17 mouse cellular contexts compared by ENCODE assay signal in the genomic region with DNA sequence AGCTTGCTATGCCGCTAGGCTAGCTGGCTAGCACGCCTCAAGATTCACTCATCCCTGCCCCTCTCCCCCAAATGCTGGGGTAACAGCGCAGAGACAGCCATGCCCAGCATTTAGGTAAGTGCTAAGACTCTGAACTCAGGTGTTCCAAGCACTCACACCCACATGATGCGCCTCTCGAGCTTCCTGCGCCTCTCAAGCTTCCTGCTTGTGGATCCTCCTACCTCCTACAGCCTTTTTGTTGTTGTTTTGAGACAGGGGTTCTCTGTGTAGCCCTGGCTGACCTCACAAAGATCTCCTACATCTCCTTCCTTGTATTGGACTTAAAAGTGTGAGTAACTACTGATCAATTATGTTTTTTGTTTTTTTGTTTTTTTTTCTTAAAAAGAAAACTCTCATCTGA. TPM values are rescaled to one million over a fixed set of nuclear protein-coding genes. Genes with fewer than 3 reads are reported as not detected.
DNase-seq lines count a peak whose midpoint lies in the region; ATAC-seq and TF ChIP-seq lines count a peak whose summit lies in the region.
"Had no signal": no experiment of that assay in that cellular context is flagged by ENCODE, and none has a peak within 500 bp of the region (broad histone marks: within the 10 kb centered on the region; RNA-seq: fewer than 3 reads in every experiment).

No protein-coding gene starts in this region.

- no peak for ATAC-seq in heart, embryonic 12.5 days (ENCODE audit: insufficient number of reproducible peaks, low FRiP score)
- ATAC-seq in lung, embryonic 15.5 days (ENCODE audit: borderline replicate concordance, extremely low read depth, low FRiP score, low TSS enrichment): no peak
- ATAC-seq in CD4-positive, CD25-positive, alpha-beta regulatory T cell, adult 4 months: peak; percentile 68
- no peak for ATAC-seq in stomach, embryonic 15.5 days (ENCODE audit: insufficient read depth, low FRiP score, low read depth)

- no peak overlapping the region; the same call in 1 of the 2 replicates for H3K9ac ChIP-seq in heart, embryonic 12.5 days
- no peak overlapping the region for H3K9ac ChIP-seq in lung, embryonic 15.5 days
- no peak overlapping the region for H3K9ac ChIP-seq in stomach, embryonic 15.5 days
- H3K9ac ChIP-seq: hindbrain, embryonic 14.5 days had no signal

- no peak for TF ChIP-seq CTCF in lung, adult 2 months (IDR thresholded peaks at IDR 0.05; ENCODE audit: insufficient read depth, low read length)
- no peak for TF ChIP-seq CTCF in kidney, adult 2 months (conservative IDR thresholded peaks at IDR 0.05; ENCODE audit: insufficient read depth, insufficient read length, low read depth, low read length)

- no peak overlapping the region for H3K4me2 ChIP-seq in heart, embryonic 12.5 days
- H3K4me2 ChIP-seq in lung, embryonic 15.5 days: no peak overlapping the region
- H3K4me2 ChIP-seq in stomach, embryonic 15.5 days: no peak overlapping the region
- H3K4me2 ChIP-seq: hindbrain, embryonic 14.5 days had no signal

- H3K9me3 ChIP-seq in heart, embryonic 12.5 days (replicated peaks): no peaks in the 10 kb centered on the region
- H3K9me3 ChIP-seq in lung, embryonic 15.5 days: no peaks in the 10 kb centered on the region
- no peaks in the 10 kb centered on the region for H3K9me3 ChIP-seq in stomach, embryonic 15.5 days

- H3K27me3 ChIP-seq in heart, embryonic 12.5 days (replicated peaks): no peaks in the 10 kb centered on the region
- H3K27me3 ChIP-seq in lung, embryonic 15.5 days: no peaks in the 10 kb centered on the region
- H3K27me3 ChIP-seq in stomach, embryonic 15.5 days (replicated peaks): no peaks in the 10 kb centered on the region
- no peaks in the 10 kb centered on the region for H3K27me3 ChIP-seq in kidney, adult 2 months (replicated peaks; ENCODE audit: control insufficient read depth, insufficient read depth, low read length)

- no peak for TF ChIP-seq POLR2A in lung, adult 2 months (IDR thresholded peaks at IDR 0.05; ENCODE audit: borderline replicate concordance, extremely low read depth, low read depth, low read length)
- TF ChIP-seq POLR2A in kidney, adult 2 months (IDR thresholded peaks at IDR 0.05; ENCODE audit: low read depth, low read length): no peak

- no peak overlapping the region for H3K4me3 ChIP-seq in heart, embryonic 12.5 days
- H3K4me3 ChIP-seq in lung, embryonic 15.5 days: no peak overlapping the region
- H3K4me3 ChIP-seq in lung, adult 2 months (replicated peaks; ENCODE audit: extremely low read depth, low read depth, low read length): no peak overlapping the region
- H3K4me3 ChIP-seq in stomach, embryonic 15.5 days (replicated peaks): no peak overlapping the region
- H3K4me3 ChIP-seq in kidney, adult 2 months (ENCODE audit: insufficient read depth, low read depth, low read length): no peak overlapping the region

- DNase-seq in heart, adult 11 months: no peak
- DNase-seq in lung, adult 2 months: no peak
- DNase-seq in ovary, postnatal 36 days (ENCODE audit: low spot score): no peak
- no peak for DNase-seq in kidney, adult 2 months
- DNase-seq: adrenal gland, postnatal 36 days; cerebellum, adult 8-10 months; gastrocnemius, postnatal 10 days; heart, postnatal 10 days; kidney, adult 11 months; kidney, postnatal 14 days; layer of hippocampus, adult 9-11 months; lung, postnatal 36 days had no signal

- WGBS in heart, embryonic 12.5 days: 88% methylated on average over 6 of the region's 6 CpGs
- WGBS in lung, embryonic 15.5 days: 71% methylated on average over 6 of the region's 6 CpGs
- WGBS in lung, adult 2 months: 63% methylated on average over 6 of the region's 6 CpGs
- WGBS in stomach, embryonic 15.5 days: 67% methylated on average over 6 of the region's 6 CpGs
- 67% methylated on average over 6 of the region's 6 CpGs for WGBS in kidney, adult 2 months

- H3K36me3 ChIP-seq in heart, embryonic 12.5 days: peaks cover 22% of the 10 kb centered on the region
- H3K36me3 ChIP-seq in lung, embryonic 15.5 days: 0 out of 2 replicates have a peak, but pooled peaks cover 4% of the 10 kb centered on the region
- H3K36me3 ChIP-seq in stomach, embryonic 15.5 days: peaks cover 5% of the 10 kb centered on the region; the same call in 1 of the 2 replicates
- no peaks in the 10 kb centered on the region for H3K36me3 ChIP-seq in kidney, adult 2 months (ENCODE audit: control insufficient read depth, insufficient read depth, low read length)

- 0 out of 2 replicates have a peak overlapping the region, but pooled peaks have one; percentile 28 for H3K27ac ChIP-seq in heart, embryonic 12.5 days (ENCODE audit: poor library complexity, severe bottlenecking)
- 0 out of 2 replicates have a peak overlapping the region, but pooled peaks have one; percentile 21 for H3K27ac ChIP-seq in lung, embryonic 15.5 days
- H3K27ac ChIP-seq in stomach, embryonic 15.5 days: peak overlapping the region; percentile 45; the same call in 1 of the 2 replicates
- no peak overlapping the region for H3K27ac ChIP-seq in kidney, adult 2 months (ENCODE audit: insufficient read depth, low read depth, low read length)
- H3K27ac ChIP-seq: hindbrain, embryonic 14.5 days had no signal

- peaks cover 81% of the 10 kb centered on the region for H3K4me1 ChIP-seq in heart, embryonic 12.5 days (replicated peaks)
- peaks cover 55% of the 10 kb centered on the region for H3K4me1 ChIP-seq in lung, embryonic 15.5 days
- H3K4me1 ChIP-seq in lung, adult 2 months (ENCODE audit: control insufficient read depth, insufficient read depth, low read length): peaks cover 13% of the 10 kb centered on the region
- H3K4me1 ChIP-seq in stomach, embryonic 15.5 days: peaks cover 48% of the 10 kb centered on the region
- H3K4me1 ChIP-seq in kidney, adult 2 months (ENCODE audit: control insufficient read depth, insufficient read depth, low read length): peaks cover 18% of the 10 kb centered on the region

RNA-seq across cellular contexts. Expression of gene Tmem11, which starts 6.0 kb away (rescaled TPM):
- 52.6 and 53.9 TPM in 2 replicates for polyA plus RNA-seq in heart, embryonic 12.5 days (2016; fragmentation: Nextera tagmentation; extraction: Ambion mirVana)
- polyA plus RNA-seq in lung, embryonic 15.5 days (2015; fragmentation: Nextera tagmentation; extraction: Ambion mirVana): 63.6 and 67.3 TPM in 2 replicates
- polyA plus RNA-seq in lung, adult 2 months (2012; rRNA removed): 46.6 and 63.4 TPM in 2 replicates
- polyA plus RNA-seq in CD4-positive, CD25-positive, alpha-beta regulatory T cell, adult 4 months (2017; shearing (Covaris generic)): 10 to 100 TPM; 33.2 to 36.9 TPM
- polyA plus RNA-seq in stomach, embryonic 15.5 days (2015; fragmentation: Nextera tagmentation; extraction: Ambion mirVana): 60.3 and 60.8 TPM in 2 replicates
- polyA plus RNA-seq in kidney, adult 2 months (2012; rRNA removed): 78.2 and 81.1 TPM in 2 replicates

RNA-seq across cellular contexts. Expression of gene Natd1, which starts 41.4 kb away (rescaled TPM):
- polyA plus RNA-seq in heart, embryonic 12.5 days (2016; fragmentation: Nextera tagmentation; extraction: Ambion mirVana): 22.1 and 25.5 TPM in 2 replicates
- polyA plus RNA-seq in lung, embryonic 15.5 days (2015; fragmentation: Nextera tagmentation; extraction: Ambion mirVana): 21.3 and 26.6 TPM in 2 replicates
- polyA plus RNA-seq in lung, adult 2 months (2012; rRNA removed): 29.2 and 34.4 TPM in 2 replicates
- polyA plus RNA-seq in CD4-positive, CD25-positive, alpha-beta regulatory T cell, adult 4 months (2017; shearing (Covaris generic)): 1 to 10 TPM; 6.9 to 9.9 TPM
- 12.1 and 15.0 TPM in 2 replicates for polyA plus RNA-seq in stomach, embryonic 15.5 days (2015; fragmentation: Nextera tagmentation; extraction: Ambion mirVana)
- polyA plus RNA-seq in kidney, adult 2 months (2012; rRNA removed): 39.3 and 46.2 TPM in 2 replicates

RNA-seq across cellular contexts. Expression of gene Dhrs7b, which starts 42.7 kb away (rescaled TPM):
- polyA plus RNA-seq in heart, embryonic 12.5 days (2016; fragmentation: Nextera tagmentation; extraction: Ambion mirVana): 31.6 and 33.4 TPM in 2 replicates
- 41.0 and 41.4 TPM in 2 replicates for polyA plus RNA-seq in lung, embryonic 15.5 days (2015; fragmentation: Nextera tagmentation; extraction: Ambion mirVana)
- polyA plus RNA-seq in lung, adult 2 months (2012; rRNA removed): 10.8 and 14.3 TPM in 2 replicates
- 10 to 100 TPM; 22.4 to 24.8 TPM for polyA plus RNA-seq in CD4-positive, CD25-positive, alpha-beta regulatory T cell, adult 4 months (2017; shearing (Covaris generic))
- 42.7 and 45.6 TPM in 2 replicates for polyA plus RNA-seq in stomach, embryonic 15.5 days (2015; fragmentation: Nextera tagmentation; extraction: Ambion mirVana)
- 29.1 and 30.0 TPM in 2 replicates for polyA plus RNA-seq in kidney, adult 2 months (2012; rRNA removed)

RNA-seq across cellular contexts. Expression of gene Map2k3, which starts 58.7 kb away (rescaled TPM):
- polyA plus RNA-seq in heart, embryonic 12.5 days (2016; fragmentation: Nextera tagmentation; extraction: Ambion mirVana): 77.6 and 78.5 TPM in 2 replicates
- polyA plus RNA-seq in lung, embryonic 15.5 days (2015; fragmentation: Nextera tagmentation; extraction: Ambion mirVana): 109 and 115 TPM in 2 replicates
- polyA plus RNA-seq in lung, adult 2 months (2012; rRNA removed): 29.4 and 48.0 TPM in 2 replicates
- polyA plus RNA-seq in CD4-positive, CD25-positive, alpha-beta regulatory T cell, adult 4 months (2017; shearing (Covaris generic)): 10 to 100 TPM; 48.1 to 70.2 TPM
- 116 and 121 TPM in 2 replicates for polyA plus RNA-seq in stomach, embryonic 15.5 days (2015; fragmentation: Nextera tagmentation; extraction: Ambion mirVana)
- 33.0 and 44.8 TPM in 2 replicates for polyA plus RNA-seq in kidney, adult 2 months (2012; rRNA removed)
